Mouse (Mus musculus) ovary, postnatal 36 days (tissue): Measurements from ENCODE around the gene Olfr309.
"Not testable (repeated sequence)": the region's sequence is repeated elsewhere in the genome, so short reads cannot be mapped to it uniquely, and the experiment has no call there.

ENCODE experiments used
- DNase-seq: peaks from one replicate; pipeline ENCODE4 v3.0.0; 2022; ENCODE audit warnings: low spot score, mixed read lengths

Gene Olfr309

DNA sequence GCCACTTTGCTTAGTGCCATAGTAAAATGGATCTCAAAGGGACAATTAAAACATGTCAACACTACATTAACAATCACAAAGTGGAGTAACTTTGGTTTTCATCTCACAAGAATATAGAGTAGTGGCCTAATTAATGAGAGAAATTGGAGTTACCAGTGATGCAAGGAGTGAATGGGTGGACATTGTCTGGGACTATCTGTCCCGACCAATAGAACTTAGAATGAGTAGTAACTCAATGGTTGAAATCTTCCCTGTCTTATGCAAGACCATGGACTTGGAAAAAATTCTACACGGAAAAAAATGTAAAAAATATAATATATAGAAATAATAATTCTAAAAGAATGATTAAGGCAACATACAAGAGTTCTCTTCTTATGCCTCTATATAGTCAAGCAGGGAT, at the start of gene Olfr309:
Gene Olfr309, minus strand, starts transcription at position 101 of the 400 bp plus-strand sequence.
- no peak for DNase-seq

- not testable (repeated sequence) for DNase-seq
Observed at GRCm38 (mm10) chr7:86346296-86346695, 32.8 kb upstream of the Olfr309 start.

- no peak for DNase-seq
Observed at GRCm38 (mm10) chr7:86344253-86344652, 30.7 kb upstream of the Olfr309 start.

GRCm38 (mm10) chr7:86342881-86343565, 29.5 kb upstream of the Olfr309 start:
- no peak for DNase-seq

DNA sequence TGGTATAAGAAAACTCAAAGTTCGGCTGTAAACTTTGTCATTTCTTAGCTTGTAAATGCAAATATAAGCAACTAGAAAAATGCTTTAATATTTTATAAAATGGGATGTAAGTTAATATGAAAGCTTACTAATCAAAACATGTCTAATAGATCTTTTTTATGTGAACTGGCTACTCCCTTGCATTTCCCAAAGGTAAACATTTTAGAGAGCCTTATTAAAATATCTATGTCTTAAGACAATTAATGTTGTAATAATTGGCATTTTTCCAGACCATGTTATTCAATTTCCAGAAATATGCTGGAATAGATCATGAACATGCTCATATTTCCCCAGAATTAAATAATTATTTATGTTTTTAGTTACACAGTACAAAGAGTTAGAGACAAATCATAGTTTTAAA, 24.0 kb upstream of the Olfr309 start, which contains the start of gene Olfr307:
Gene Olfr307, minus strand, starts transcription at position 101 of the 400 bp plus-strand sequence.
- DNase-seq = no peak

GRCm38 (mm10) chr7:86325530-86325929, 12.0 kb upstream of the Olfr309 start, which contains the start of gene Olfr308:
Gene Olfr308, minus strand, starts transcription at chr7:86325630.
- DNase-seq = no peak

DNA sequence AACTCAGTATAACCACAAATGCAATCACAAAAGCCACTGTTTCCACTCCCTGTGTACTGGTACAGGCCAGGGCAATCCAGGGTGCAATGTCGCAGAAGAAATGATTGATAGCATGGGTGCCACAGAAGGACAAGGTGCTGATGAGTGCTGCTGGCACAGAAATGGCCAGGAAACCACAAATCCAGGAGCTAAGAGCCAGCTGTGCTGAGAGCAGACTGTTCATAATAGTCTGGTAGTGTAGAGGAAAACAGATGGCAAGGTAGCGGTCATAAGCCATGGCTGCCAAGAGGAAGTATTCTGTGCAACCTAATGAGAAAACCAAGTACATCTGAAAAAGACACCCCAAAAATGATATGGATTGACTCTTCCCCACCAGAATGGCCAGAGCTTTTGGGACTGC, 7.8 kb upstream of the Olfr309 start:
- DNase-seq = no peak

DNA sequence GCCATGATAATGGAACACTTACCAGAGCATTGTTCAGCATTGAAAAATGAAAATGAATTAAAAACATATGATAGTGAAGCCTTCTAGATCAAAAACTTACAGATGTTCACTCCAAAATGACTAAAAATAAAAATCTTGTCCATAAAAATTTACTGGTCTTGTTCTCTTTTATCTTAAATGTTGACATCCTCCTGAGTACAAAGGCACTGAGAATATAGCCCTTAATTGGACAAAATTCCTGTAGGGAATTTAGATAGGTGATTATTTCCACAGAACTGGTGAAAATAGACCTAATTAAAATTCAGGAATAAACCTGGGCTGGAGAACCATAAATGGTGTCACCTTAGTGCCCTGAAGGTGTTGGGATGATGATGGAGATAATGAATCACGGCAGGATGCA, 36.4 kb downstream of the Olfr309 start, which contains the start of gene Olfr310:
Gene Olfr310, minus strand, starts transcription at position 101 of the 400 bp plus-strand sequence.
- DNase-seq = no peak
